Mouse (Mus musculus) liver, adult 2 months (tissue): ENCODE data around the gene Tbk1. TPM values are rescaled to one million over a fixed set of nuclear protein-coding genes. Genes with fewer than 3 reads are reported as not detected.
A peak's percentile ranks its signal among the peaks of the same experiment; 100 is the strongest.

Experiments used
- DNase-seq: peaks from one replicate; pipeline ENCODE4 v3.0.0-alpha.2; 2011; ENCODE audit warnings: low read depth, low spot score; ENCODE audit errors: extremely low read depth
- H3K27ac ChIP-seq: fragments of 200-500 bp; replicated peaks from 2 replicates; pipeline ENCODE4 v1.5.1; 2012; ENCODE audit warnings: low read depth, mild to moderate bottlenecking, control low read depth, inconsistent platforms, low read length; ENCODE audit not compliant: insufficient read depth
- H3K27me3 ChIP-seq: fragments of 200-500 bp; 2 replicates; pipeline ENCODE4 v1.6.1; 2012; ENCODE audit warnings: mild to moderate bottlenecking, moderate library complexity, low read length, inconsistent platforms; ENCODE audit not compliant: control insufficient read depth, insufficient read depth
- H3K36me3 ChIP-seq: fragments of 200-500 bp; 2 replicates; pipeline ENCODE4 v1.6.1; 2012; ENCODE audit warnings: low read length, inconsistent platforms; ENCODE audit not compliant: control insufficient read depth, insufficient read depth
- H3K4me1 ChIP-seq: fragments of 200-500 bp; 2 replicates; pipeline ENCODE4 v1.6.1; 2011; ENCODE audit warnings: low read length; ENCODE audit not compliant: control insufficient read depth, insufficient read depth
- H3K4me3 ChIP-seq: fragments of 200-500 bp; 2 replicates; pipeline ENCODE4 v1.5.1; 2011; ENCODE audit warnings: low read depth, mild to moderate bottlenecking, control low read depth, low read length, moderate library complexity; ENCODE audit not compliant: insufficient read depth
- H3K79me2 ChIP-seq: fragments of 200-500 bp; 2 replicates; pipeline ENCODE4 v1.6.1; 2012; ENCODE audit warnings: inconsistent platforms, mild to moderate bottlenecking, low read length, moderate library complexity; ENCODE audit not compliant: control insufficient read depth, insufficient read depth
- H3K9ac ChIP-seq: fragments of 200-500 bp; 2 replicates; pipeline ENCODE4 v1.6.1; 2012; ENCODE audit warnings: low read depth, mild to moderate bottlenecking, control low read depth, inconsistent platforms, low read length
- CTCF ChIP-seq: fragments of 200-500 bp; IDR thresholded peaks from 2 replicates; pipeline ENCODE4 v1.5.1; 2011; ENCODE audit warnings: low read depth, low read length, control low read depth
- POLR2A ChIP-seq: fragments of 200-500 bp; IDR thresholded peaks from 2 replicates; pipeline ENCODE4 v1.6.1; 2011; ENCODE audit warnings: low read length, control low read depth; ENCODE audit not compliant: insufficient read depth; ENCODE audit errors: extremely low read depth
- WGBS: fragments of 180-500 bp; shearing (Covaris S2); methylation state at CpG from one replicate; pipeline ENCODE4 v1.1.7; 2018; 5-methylcytosine and 5-hydroxymethylcytosine counted together
- polyA plus RNA-seq: library from polyadenylated mRNA; depleted of rRNA; stranded (reverse); fragments of >200 nt; gene quantifications from 2 replicates; pipeline ENCODE4 v1.2.3, GENCODE M21; 2012
- total RNA-seq: library from RNA; depleted of rRNA; stranded (reverse); fragments of >200 nt; gene quantifications from 2 replicates; pipeline ENCODE4 v1.2.3, GENCODE M21; 2014

Gene Tbk1
- total and polyA plus RNA-seq, 2 experiments: 8.2 to 25.3 TPM

GRCm38 (mm10) chr10:121601272-121601671 is 14.7 kb upstream of the Tbk1 start:
- H3K4me1 ChIP-seq: no peaks in the 10 kb centered on the region
- no peak overlapping the region for H3K4me3 ChIP-seq
- H3K27me3 ChIP-seq: no peaks in the 10 kb centered on the region
- H3K79me2 ChIP-seq: no peaks in the 10 kb centered on the region
- WGBS: 81% methylated on average over 6 of the region's 6 CpGs
- TF ChIP-seq POLR2A (no peak), CTCF (no peak)
- H3K9ac ChIP-seq: no peak overlapping the region
- H3K36me3 ChIP-seq: peaks cover 59% of the 10 kb centered on the region; the same call in 1 of the 2 replicates
- no peak for DNase-seq
- no peak overlapping the region for H3K27ac ChIP-seq

GRCm38 (mm10) chr10:121596580-121596979 is 10.0 kb upstream of the Tbk1 start:
- Histone ChIP-seq H3K27ac (no peak overlapping the region), H3K4me1 (no peaks in the 10 kb centered on the region), H3K36me3 (peaks cover 56% of the 10 kb centered on the region; the same call in 1 of the 2 replicates), H3K79me2 (no peaks in the 10 kb centered on the region), H3K4me3 (no peak overlapping the region), H3K27me3 (no peaks in the 10 kb centered on the region), H3K9ac (no peak overlapping the region)
- WGBS: 83% methylated on average over 9 of the region's 9 CpGs
- DNase-seq: peak; percentile 29
- TF ChIP-seq CTCF (no peak), POLR2A (no peak)

GRCm38 (mm10) chr10:121591106-121591505 is 4.5 kb upstream of the Tbk1 start:
- Histone ChIP-seq H3K4me1 (no peaks in the 10 kb centered on the region), H3K27me3 (no peaks in the 10 kb centered on the region), H3K79me2 (no peaks in the 10 kb centered on the region), H3K4me3 (peak overlapping the region; percentile 37; the same call in 1 of the 2 replicates), H3K9ac (no peak overlapping the region), H3K36me3 (peaks cover 30% of the 10 kb centered on the region; the same call in 1 of the 2 replicates), H3K27ac (no peak overlapping the region)
- no peak for TF ChIP-seq CTCF
- no peak for TF ChIP-seq POLR2A
- WGBS: 85% methylated on average over 14 of the region's 14 CpGs
- DNase-seq: no peak

- Histone ChIP-seq H3K36me3 (peaks cover 23% of the 10 kb centered on the region), H3K4me3 (peak overlapping the region; percentile 95), H3K9ac (no peak overlapping the region), H3K27ac (peak overlapping the region; percentile 74), H3K4me1 (peaks cover 3% of the 10 kb centered on the region), H3K79me2 (peaks cover 25% of the 10 kb centered on the region), H3K27me3 (no peaks in the 10 kb centered on the region)
- WGBS: 53% methylated on average over 6 of the region's 6 CpGs
- no peak for TF ChIP-seq CTCF
- TF ChIP-seq POLR2A: no peak
- DNase-seq: no peak
Measured at GRCm38 (mm10) chr10:121587371-121587840, 819 bp upstream of the Tbk1 start.

GRCm38 (mm10) chr10:121585791-121586642 is 570 bp downstream of the Tbk1 start:
- Histone ChIP-seq H3K79me2 (peaks cover 35% of the 10 kb centered on the region), H3K27ac (peak overlapping the region; percentile 90), H3K4me1 (peaks cover 3% of the 10 kb centered on the region), H3K36me3 (peaks cover 23% of the 10 kb centered on the region), H3K27me3 (no peaks in the 10 kb centered on the region), H3K4me3 (peak overlapping the region; percentile 95), H3K9ac (peak overlapping the region; percentile 93)
- TF ChIP-seq POLR2A (no peak), CTCF (no peak)
- 2% methylated on average over 48 of the region's 48 CpGs for WGBS
- peak; percentile 79 for DNase-seq
